Mouse (Mus musculus) regulatory T cell (primary cell): ENCODE results near the gene 1700031F05Rik.
"Not testable (repeated sequence)": the region's sequence is repeated elsewhere in the genome, so short reads cannot be mapped to it uniquely, and the experiment has no call there.

Experiments used
- in situ Hi-C: fragments of 300-600 bp; cut with MboI, MseI; formaldehyde crosslinking; loops from one replicate; pipeline ENCODE4 v1.15.1; 2025; ENCODE audit warnings: high pct_unique_total_duplicates

Gene 1700031F05Rik

GRCm38 (mm10) chrX:102867871-102868270, at the start of gene 1700031F05Rik:
Gene 1700031F05Rik, minus strand, starts transcription at chrX:102867971.
- in situ Hi-C loops = no loop called here

- in situ Hi-C loops = not testable (repeated sequence)
Measured at GRCm38 (mm10) chrX:102914823-102915222, 47.1 kb upstream of the 1700031F05Rik start.

DNA sequence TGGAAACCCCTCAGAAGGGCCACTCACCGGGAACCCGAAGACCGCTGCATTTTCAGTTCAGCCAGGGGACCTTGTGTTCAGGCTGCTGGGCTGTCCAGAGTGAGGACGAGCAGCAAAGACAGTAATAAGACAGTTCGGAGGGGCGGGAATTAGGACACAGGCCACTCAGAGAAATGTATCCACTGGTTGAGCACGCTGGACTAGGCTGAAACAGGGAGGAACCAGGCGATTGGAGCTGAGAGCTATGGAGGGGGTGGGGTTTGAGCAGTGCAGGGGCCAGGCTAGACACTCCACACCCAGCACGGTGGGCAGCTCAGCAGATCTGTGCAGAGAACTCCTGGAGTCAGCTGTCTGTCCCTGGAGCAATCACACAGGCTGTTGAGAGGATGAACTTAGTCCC, 40.8 kb upstream of the 1700031F05Rik start, which contains the start of the genes Dmrtc1a and 1700011M02Rik:
Gene Dmrtc1a, minus strand, starts transcription at position 101 of the 400 bp plus-strand sequence.
Gene 1700011M02Rik, plus strand, starts transcription at position 319 of the 400 bp plus-strand sequence.
- in situ Hi-C loops = not testable (repeated sequence)

- in situ Hi-C loops = not testable (repeated sequence)
Measured at GRCm38 (mm10) chrX:102854516-102854915, 13.3 kb downstream of the 1700031F05Rik start, which contains the start of gene Dmrtc1c2. Gene Dmrtc1c2, minus strand, starts transcription at chrX:102854616.

- in situ Hi-C loops = loop anchor here (5.0 kb wide), 1 partner anchor 35 kb away; no protein-coding TSS in a partner anchor
Measured at GRCm38 (mm10) chrX:102812311-102812710, 55.5 kb downstream of the 1700031F05Rik start.
